ENCODE assay signal across 8 mouse cellular contexts in genomic region chr11:69757303-69758089, GRCm38 (mm10). TPM values are rescaled to one million over a fixed set of nuclear protein-coding genes. Genes with fewer than 3 reads are reported as not detected.
DNase-seq lines count a peak whose midpoint lies in the region; ATAC-seq and TF ChIP-seq lines count a peak whose summit lies in the region.

No protein-coding gene starts in this region.

- DNase-seq in lung, embryonic 14.5 days = no peak
- no peak for DNase-seq in lung, adult 18-20 months
- DNase-seq in embryonic facial prominence, embryonic 14.5 days (ENCODE audit: low spot score) = no peak
- DNase-seq in limb, embryonic 10.5 days (ENCODE audit: low spot score) = no peak
- DNase-seq in layer of hippocampus, postnatal 36 days = no peak
- DNase-seq in spleen, postnatal 14 days (ENCODE audit: low spot score in 2 of 2) = no peak
- no peak for DNase-seq in ovary, postnatal 36 days (ENCODE audit: low spot score)

- 0 out of 2 replicates have a peak, but pooled peaks cover 4% of the 10 kb centered on the region for H3K36me3 ChIP-seq in lung, embryonic 14.5 days (ENCODE audit: insufficient read depth)
- H3K36me3 ChIP-seq in embryonic facial prominence, embryonic 14.5 days (ENCODE audit: control insufficient read depth, insufficient read depth, low read length) = no peaks in the 10 kb centered on the region
- H3K36me3 ChIP-seq in limb, embryonic 10.5 days = peaks cover 8% of the 10 kb centered on the region; the same call in 1 of the 2 replicates
- H3K36me3 ChIP-seq in neural tube, embryonic 14.5 days (ENCODE audit: control insufficient read depth, insufficient read depth, low read length) = no peaks in the 10 kb centered on the region

- H3K27me3 ChIP-seq in lung, embryonic 14.5 days (ENCODE audit: insufficient read depth, low read length) = no peaks in the 10 kb centered on the region
- no peaks in the 10 kb centered on the region for H3K27me3 ChIP-seq in embryonic facial prominence, embryonic 14.5 days (replicated peaks; ENCODE audit: control insufficient read depth, insufficient read depth, low read length)
- H3K27me3 ChIP-seq in limb, embryonic 10.5 days (ENCODE audit: low read depth, poor library complexity, severe bottlenecking) = no peaks in the 10 kb centered on the region
- H3K27me3 ChIP-seq in neural tube, embryonic 14.5 days (ENCODE audit: control insufficient read depth, insufficient read depth, low read length) = no peaks in the 10 kb centered on the region

- no peak for TF ChIP-seq CTCF in lung, embryonic 14.5 days (IDR thresholded peaks at IDR 0.05; ENCODE audit: low read depth)

- peaks cover 20% of the 10 kb centered on the region for H3K4me1 ChIP-seq in lung, embryonic 14.5 days (ENCODE audit: insufficient read depth)
- H3K4me1 ChIP-seq in embryonic facial prominence, embryonic 14.5 days (ENCODE audit: control insufficient read depth, insufficient read depth, low read length) = peaks cover 34% of the 10 kb centered on the region
- peaks cover 47% of the 10 kb centered on the region for H3K4me1 ChIP-seq in limb, embryonic 10.5 days
- H3K4me1 ChIP-seq in neural tube, embryonic 14.5 days (ENCODE audit: control insufficient read depth, insufficient read depth, low read length) = peaks cover 49% of the 10 kb centered on the region

- H3K4me3 ChIP-seq in lung, embryonic 14.5 days (ENCODE audit: low read depth, low read length) = peak overlapping the region; percentile 54
- H3K4me3 ChIP-seq in embryonic facial prominence, embryonic 14.5 days (ENCODE audit: low read depth, low read length) = peak overlapping the region; percentile 50
- peak overlapping the region; percentile 67 for H3K4me3 ChIP-seq in limb, embryonic 10.5 days
- H3K4me3 ChIP-seq in neural tube, embryonic 14.5 days (ENCODE audit: low read depth, low read length) = peak overlapping the region; percentile 50

- ATAC-seq in lung, embryonic 14.5 days (ENCODE audit: insufficient read depth) = no peak
- ATAC-seq in embryonic facial prominence, embryonic 14.5 days (ENCODE audit: low read depth) = no peak
- no peak for ATAC-seq in neural tube, embryonic 14.5 days (ENCODE audit: low read depth)

- H3K9ac ChIP-seq in lung, embryonic 14.5 days = peak overlapping the region; percentile 84
- peak overlapping the region; percentile 76 for H3K9ac ChIP-seq in embryonic facial prominence, embryonic 14.5 days (ENCODE audit: low read depth, low read length)
- H3K9ac ChIP-seq in neural tube, embryonic 14.5 days (replicated peaks; ENCODE audit: low read depth, low read length) = peak overlapping the region; percentile 90

- WGBS in lung, embryonic 14.5 days = 37% methylated on average over 9 of the region's 9 CpGs
- WGBS in embryonic facial prominence, embryonic 14.5 days = 36% methylated on average over 9 of the region's 9 CpGs
- 47% methylated on average over 9 of the region's 9 CpGs for WGBS in limb, embryonic 10.5 days
- WGBS in neural tube, embryonic 14.5 days = 45% methylated on average over 9 of the region's 9 CpGs

- H3K4me2 ChIP-seq in lung, embryonic 14.5 days = peak overlapping the region; percentile 88
- peak overlapping the region; percentile 74 for H3K4me2 ChIP-seq in embryonic facial prominence, embryonic 14.5 days (ENCODE audit: low read depth, low read length)
- peak overlapping the region; percentile 79 for H3K4me2 ChIP-seq in neural tube, embryonic 14.5 days (ENCODE audit: low read depth, low read length)

- H3K9me3 ChIP-seq in lung, embryonic 14.5 days (ENCODE audit: low read depth, low read length) = no peaks in the 10 kb centered on the region
- no peaks in the 10 kb centered on the region for H3K9me3 ChIP-seq in embryonic facial prominence, embryonic 14.5 days (ENCODE audit: control insufficient read depth, low read length)
- H3K9me3 ChIP-seq in limb, embryonic 10.5 days (replicated peaks) = no peaks in the 10 kb centered on the region
- no peaks in the 10 kb centered on the region for H3K9me3 ChIP-seq in neural tube, embryonic 14.5 days (ENCODE audit: control insufficient read depth, low read length)

- H3K27ac ChIP-seq in lung, embryonic 14.5 days (ENCODE audit: low read depth) = peak overlapping the region; percentile 99
- H3K27ac ChIP-seq in embryonic facial prominence, embryonic 14.5 days (replicated peaks; ENCODE audit: low read depth, low read length) = peak overlapping the region; percentile 99; the same call in 1 of the 2 replicates
- peak overlapping the region; percentile 97 for H3K27ac ChIP-seq in limb, embryonic 10.5 days
- H3K27ac ChIP-seq in neural tube, embryonic 14.5 days (ENCODE audit: low read depth, low read length) = peak overlapping the region; percentile 94

RNA-seq across cellular contexts. Expression of gene Polr2a, which starts 0.9 kb away (rescaled TPM):
- 50.4 and 50.5 TPM in 2 replicates for polyA plus RNA-seq in lung, embryonic 14.5 days (2014; fragmentation: Nextera tagmentation; extraction: Ambion mirVana)
- 39.3 and 39.7 TPM in 2 replicates for polyA plus RNA-seq in embryonic facial prominence, embryonic 14.5 days (2014; fragmentation: Nextera tagmentation; extraction: Ambion mirVana)
- polyA plus RNA-seq in limb, embryonic 10.5 days (2016; fragmentation: Nextera tagmentation; extraction: Ambion mirVana) = 41.8 and 47.0 TPM in 2 replicates
- 23.5 and 30.7 TPM in 2 replicates for polyA plus RNA-seq in neural tube, embryonic 14.5 days (2014; fragmentation: Nextera tagmentation; extraction: Ambion mirVana)
- total RNA-seq in layer of hippocampus, postnatal 36 days (2021) = 10 to 100 TPM; 61.2 to 61.3 TPM

RNA-seq across cellular contexts. Expression of gene Slc35g3, which starts 4.3 kb away (rescaled TPM):
- 0.12 and 0.20 TPM in 2 replicates for polyA plus RNA-seq in lung, embryonic 14.5 days (2014; fragmentation: Nextera tagmentation; extraction: Ambion mirVana)
- polyA plus RNA-seq in embryonic facial prominence, embryonic 14.5 days (2014; fragmentation: Nextera tagmentation; extraction: Ambion mirVana) = 0.12 TPM in 1 of 2 replicates, not detected in the other
- polyA plus RNA-seq in limb, embryonic 10.5 days (2016; fragmentation: Nextera tagmentation; extraction: Ambion mirVana) = 0.09 and 0.10 TPM in 2 replicates
- polyA plus RNA-seq in neural tube, embryonic 14.5 days (2014; fragmentation: Nextera tagmentation; extraction: Ambion mirVana) = not detected in 2 replicates
- total RNA-seq in layer of hippocampus, postnatal 36 days (2021) = not detected

RNA-seq across cellular contexts. Expression of gene Zbtb4, which starts 8.2 kb away (rescaled TPM):
- polyA plus RNA-seq in lung, embryonic 14.5 days (2014; fragmentation: Nextera tagmentation; extraction: Ambion mirVana) = 2.5 TPM in 2 replicates
- polyA plus RNA-seq in embryonic facial prominence, embryonic 14.5 days (2014; fragmentation: Nextera tagmentation; extraction: Ambion mirVana) = 3.5 and 3.9 TPM in 2 replicates
- polyA plus RNA-seq in limb, embryonic 10.5 days (2016; fragmentation: Nextera tagmentation; extraction: Ambion mirVana) = 0.25 and 0.59 TPM in 2 replicates
- 4.3 and 6.0 TPM in 2 replicates for polyA plus RNA-seq in neural tube, embryonic 14.5 days (2014; fragmentation: Nextera tagmentation; extraction: Ambion mirVana)
- total RNA-seq in layer of hippocampus, postnatal 36 days (2021) = 100 to 1,000 TPM; 116 to 126 TPM

RNA-seq across cellular contexts. Expression of gene Chrnb1, which starts 38.2 kb away (rescaled TPM):
- 12.1 and 14.6 TPM in 2 replicates for polyA plus RNA-seq in lung, embryonic 14.5 days (2014; fragmentation: Nextera tagmentation; extraction: Ambion mirVana)
- 28.4 and 29.4 TPM in 2 replicates for polyA plus RNA-seq in embryonic facial prominence, embryonic 14.5 days (2014; fragmentation: Nextera tagmentation; extraction: Ambion mirVana)
- polyA plus RNA-seq in limb, embryonic 10.5 days (2016; fragmentation: Nextera tagmentation; extraction: Ambion mirVana) = 0.87 and 2.5 TPM in 2 replicates
- polyA plus RNA-seq in neural tube, embryonic 14.5 days (2014; fragmentation: Nextera tagmentation; extraction: Ambion mirVana) = 0.78 and 1.3 TPM in 2 replicates
- total RNA-seq in layer of hippocampus, postnatal 36 days (2021) = 1 to 10 TPM in 1 of 2 experiments, under 1 TPM in 1; 0.72 to 1.3 TPM

RNA-seq across cellular contexts. Expression of gene Fgf11, which starts 44.2 kb away (rescaled TPM):
- 1.6 TPM in 2 replicates for polyA plus RNA-seq in lung, embryonic 14.5 days (2014; fragmentation: Nextera tagmentation; extraction: Ambion mirVana)
- 2.3 and 3.3 TPM in 2 replicates for polyA plus RNA-seq in embryonic facial prominence, embryonic 14.5 days (2014; fragmentation: Nextera tagmentation; extraction: Ambion mirVana)
- 0.40 and 0.55 TPM in 2 replicates for polyA plus RNA-seq in limb, embryonic 10.5 days (2016; fragmentation: Nextera tagmentation; extraction: Ambion mirVana)
- polyA plus RNA-seq in neural tube, embryonic 14.5 days (2014; fragmentation: Nextera tagmentation; extraction: Ambion mirVana) = 6.4 and 9.1 TPM in 2 replicates
- 10 to 100 TPM; 29.2 to 31.6 TPM for total RNA-seq in layer of hippocampus, postnatal 36 days (2021)
